Mouse (Mus musculus) megakaryocyte progenitor cell, adult 5-6 weeks (primary cell): ENCODE data around the gene Prkar2b. TPM values are rescaled to one million over a fixed set of nuclear protein-coding genes. Genes with fewer than 3 reads are reported as not detected.

Experiments used
- ATAC-seq: replicated peaks from 2 replicates; pipeline ENCODE4 v1.8.0; 2016; ENCODE audit warnings: mild to moderate bottlenecking, moderate TSS enrichment, inconsistent platforms; ENCODE audit not compliant: poor library complexity
- total RNA-seq, 2 experiments: library from RNA; stranded (forward) in 1 of 2; stranded (reverse) in 1 of 2; fragments of 157-497, 149-512 nt in 1 of 2; fragments of 200-1000 nt in 1 of 2; gene quantifications; 2 replicates each; pipeline versions ENCODE4 v1.2.3 to v1.2.4; 2015 to 2017

The Prkar2b gene
- total RNA-seq, 2 experiments from 2014 or later: 77.3 to 99.4 TPM

GRCm38 (mm10) chr12:32060247-32061089 is 628 bp downstream of the Prkar2b start:
- peak; percentile 33 for ATAC-seq

GRCm38 (mm10) chr12:32059707-32060106 is 1.4 kb downstream of the Prkar2b start:
- no peak for ATAC-seq

GRCm38 (mm10) chr12:32059135-32059534 is 2.0 kb downstream of the Prkar2b start:
- no peak for ATAC-seq

GRCm38 (mm10) chr12:32057461-32058199 is 3.5 kb downstream of the Prkar2b start:
- ATAC-seq: no peak

- ATAC-seq: no peak
These were observed 5.3 kb downstream of the Prkar2b start for GRCm38 (mm10) chr12:32055797-32056196.

GRCm38 (mm10) chr12:32054476-32055166 is 6.5 kb downstream of the Prkar2b start:
- peak; percentile 61 for ATAC-seq

GRCm38 (mm10) chr12:32053637-32054366 is 7.3 kb downstream of the Prkar2b start:
- ATAC-seq: no peak

- no peak for ATAC-seq
These were observed 8.2 kb downstream of the Prkar2b start for GRCm38 (mm10) chr12:32052882-32053281.

- peak; percentile 83 for ATAC-seq
These were observed 10.9 kb downstream of the Prkar2b start for GRCm38 (mm10) chr12:32050165-32050564.

- peak; percentile 57 for ATAC-seq
These were observed 15.3 kb downstream of the Prkar2b start for GRCm38 (mm10) chr12:32045566-32046330.

- ATAC-seq: no peak
These were observed 16.5 kb downstream of the Prkar2b start for GRCm38 (mm10) chr12:32044487-32045134.

- no peak for ATAC-seq
These were observed 27.6 kb downstream of the Prkar2b start for GRCm38 (mm10) chr12:32033536-32033935.

- no peak for ATAC-seq
These were observed 28.2 kb downstream of the Prkar2b start for GRCm38 (mm10) chr12:32032917-32033316.

- no peak for ATAC-seq
These were observed 42.7 kb downstream of the Prkar2b start for GRCm38 (mm10) chr12:32018376-32018750.

GRCm38 (mm10) chr12:32017636-32018375 is 43.3 kb downstream of the Prkar2b start:
- ATAC-seq: peak; percentile 91

GRCm38 (mm10) chr12:32016472-32016871 is 44.6 kb downstream of the Prkar2b start:
- ATAC-seq: no peak

- ATAC-seq: peak; percentile 44
These were observed 45.8 kb downstream of the Prkar2b start for GRCm38 (mm10) chr12:32015268-32015769.

GRCm38 (mm10) chr12:32014811-32015210 is 46.3 kb downstream of the Prkar2b start:
- no peak for ATAC-seq

GRCm38 (mm10) chr12:32012169-32012568 is 48.9 kb downstream of the Prkar2b start:
- ATAC-seq: no peak
